Mouse (Mus musculus) hindbrain, embryonic 14.5 days (tissue): ENCODE measurements around the gene Rnaseh1. TPM values are rescaled to one million over a fixed set of nuclear protein-coding genes. Genes with fewer than 3 reads are reported as not detected.
A peak's percentile ranks its signal among the peaks of the same experiment; 100 is the strongest.

ENCODE experiments used
- ATAC-seq: fragments of 200-750 bp; cut with Nextera tagmentation; 2 replicates; pipeline ENCODE4 v1.8.0; 2017; ENCODE audit warnings: moderate number of reproducible peaks, mild to moderate bottlenecking, moderate TSS enrichment, moderate library complexity; ENCODE audit not compliant: low FRiP score
- DNase-seq: peaks from one replicate; pipeline ENCODE4 v3.0.0-alpha.2; 2015; ENCODE audit warnings: low spot score
- H3K27ac ChIP-seq: fragments of 300-500 bp; sonication (generic); 2 replicates; pipeline ENCODE4 v1.5.1; 2014; ENCODE audit warnings: mild to moderate bottlenecking, moderate library complexity
- H3K27me3 ChIP-seq: fragments of 300-500 bp; sonication (generic); 2 replicates; pipeline ENCODE4 v1.6.1; 2014; ENCODE audit warnings: mild to moderate bottlenecking, low read length, mixed read lengths; ENCODE audit not compliant: control insufficient read depth, insufficient read depth
- H3K36me3 ChIP-seq: fragments of 300-500 bp; sonication (generic); replicated peaks from 2 replicates; pipeline ENCODE4 v1.6.1; 2014; ENCODE audit not compliant: control insufficient read depth, insufficient read depth
- H3K4me1 ChIP-seq: fragments of 300-500 bp; sonication (generic); replicated peaks from 2 replicates; pipeline ENCODE4 v1.6.1; 2014; ENCODE audit warnings: antibody characterized with exemption, low read length, mixed read lengths; ENCODE audit not compliant: control insufficient read depth, insufficient read depth
- H3K4me2 ChIP-seq: fragments of 300-500 bp; sonication (generic); replicated peaks from 2 replicates; pipeline ENCODE4 v1.6.1; 2014; ENCODE audit warnings: mild to moderate bottlenecking, moderate library complexity
- H3K4me3 ChIP-seq: fragments of 300-500 bp; sonication (generic); replicated peaks from 2 replicates; pipeline ENCODE4 v1.5.1; 2014; ENCODE audit warnings: mild to moderate bottlenecking, low read length
- H3K9ac ChIP-seq: fragments of 300-500 bp; sonication (generic); 2 replicates; pipeline ENCODE4 v1.6.1; 2014
- H3K9me3 ChIP-seq: fragments of 300-500 bp; sonication (generic); 2 replicates; pipeline ENCODE4 v1.6.1; 2016; ENCODE audit warnings: low read length; ENCODE audit not compliant: control insufficient read depth
- WGBS: fragments of 180-500 bp; shearing (Covaris S2); extraction: QIAGEN DNeasy Blood & Tissue Kit; methylation state at CpG from one replicate; pipeline ENCODE4 v1.1.7; 2014; 5-methylcytosine and 5-hydroxymethylcytosine counted together
- polyA plus RNA-seq: library from polyadenylated mRNA; unstranded; fragments of >200 nt; fragmentation: Nextera tagmentation; extraction: Ambion mirVana; gene quantifications from 2 replicates; pipeline ENCODE4 v1.2.1, GENCODE M21; 2014

Rnaseh1 gene
- polyA plus RNA-seq, 1 experiment from 2014 or later = 18.8 TPM

GRCm38 (mm10) chr12:28686199-28686879 lies 36.9 kb downstream of the Rnaseh1 start:
- DNase-seq = no peak
- peak overlapping the region; percentile 64; the same call in 1 of the 2 replicates for H3K27ac ChIP-seq

DNA sequence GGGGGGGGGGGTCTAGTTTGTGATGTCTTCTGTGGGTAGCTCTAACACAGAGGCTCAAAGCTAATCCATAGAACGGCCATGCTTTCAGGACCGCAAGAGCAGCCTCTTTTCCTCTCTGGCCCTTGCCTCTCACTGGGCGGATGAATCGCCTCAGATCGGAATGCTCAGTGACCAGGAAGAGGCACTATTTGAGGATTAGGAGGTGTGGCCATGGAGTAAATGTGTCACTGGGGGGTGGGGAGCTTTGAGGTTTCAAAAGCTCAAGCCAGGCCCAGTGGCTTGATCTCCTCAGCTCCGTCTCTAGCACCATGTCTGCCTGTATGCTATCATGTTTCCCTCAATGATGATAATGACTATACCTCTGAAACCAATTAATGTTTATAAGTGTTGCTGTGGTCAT lies 39.6 kb downstream of the Rnaseh1 start:
- H3K9ac ChIP-seq = no peak overlapping the region
- ATAC-seq (no peak), DNase-seq (no peak)
- 0 out of 2 replicates have a peak, but pooled peaks cover 3% of the 10 kb centered on the region for H3K4me1 ChIP-seq
- no peaks in the 10 kb centered on the region for H3K9me3 ChIP-seq
- H3K4me3 ChIP-seq = no peak overlapping the region
- WGBS = 83% methylated on average over 6 of the region's 6 CpGs
- H3K27ac ChIP-seq = no peak overlapping the region
- no peak overlapping the region for H3K4me2 ChIP-seq
- no peaks in the 10 kb centered on the region for H3K27me3 ChIP-seq
- peaks cover 27% of the 10 kb centered on the region for H3K36me3 ChIP-seq

More at GRCm38 (mm10) chr12:28686199-28686879, 36.9 kb downstream of the Rnaseh1 start:
- H3K4me3 ChIP-seq = no peak overlapping the region
- H3K4me1 ChIP-seq = 0 out of 2 replicates have a peak, but pooled peaks cover 3% of the 10 kb centered on the region
- peak; percentile 27; the same call in 1 of the 2 replicates for ATAC-seq
- WGBS = 44% methylated on average over 8 of the region's 8 CpGs
- H3K36me3 ChIP-seq = peaks cover 22% of the 10 kb centered on the region
- no peaks in the 10 kb centered on the region for H3K27me3 ChIP-seq
- H3K9ac ChIP-seq = no peak overlapping the region
- H3K9me3 ChIP-seq = no peaks in the 10 kb centered on the region
- H3K4me2 ChIP-seq = no peak overlapping the region

- H3K4me2 ChIP-seq = no peak overlapping the region
- H3K4me1 ChIP-seq = 0 out of 2 replicates have a peak, but pooled peaks cover 2% of the 10 kb centered on the region
- no peak overlapping the region for H3K27ac ChIP-seq
- WGBS = 86% methylated on average over 7 of the region's 7 CpGs
- peaks cover 28% of the 10 kb centered on the region for H3K36me3 ChIP-seq
- H3K9ac ChIP-seq = no peak overlapping the region
- H3K4me3 ChIP-seq = no peak overlapping the region
- H3K27me3 ChIP-seq = no peaks in the 10 kb centered on the region
- H3K9me3 ChIP-seq = no peaks in the 10 kb centered on the region
- no peak for DNase-seq
- no peak for ATAC-seq
Observed at GRCm38 (mm10) chr12:28690730-28691129, 41.3 kb downstream of the Rnaseh1 start.

- DNase-seq = no peak
- Histone ChIP-seq H3K9ac (no peak overlapping the region), H3K4me2 (no peak overlapping the region), H3K4me1 (no peaks in the 10 kb centered on the region), H3K36me3 (peaks cover 28% of the 10 kb centered on the region), H3K4me3 (no peak overlapping the region), H3K27me3 (no peaks in the 10 kb centered on the region), H3K27ac (no peak overlapping the region), H3K9me3 (no peaks in the 10 kb centered on the region)
- 88% methylated on average over 3 of the region's 3 CpGs for WGBS
- ATAC-seq = no peak
Observed at GRCm38 (mm10) chr12:28693738-28694137, 44.3 kb downstream of the Rnaseh1 start.

DNA sequence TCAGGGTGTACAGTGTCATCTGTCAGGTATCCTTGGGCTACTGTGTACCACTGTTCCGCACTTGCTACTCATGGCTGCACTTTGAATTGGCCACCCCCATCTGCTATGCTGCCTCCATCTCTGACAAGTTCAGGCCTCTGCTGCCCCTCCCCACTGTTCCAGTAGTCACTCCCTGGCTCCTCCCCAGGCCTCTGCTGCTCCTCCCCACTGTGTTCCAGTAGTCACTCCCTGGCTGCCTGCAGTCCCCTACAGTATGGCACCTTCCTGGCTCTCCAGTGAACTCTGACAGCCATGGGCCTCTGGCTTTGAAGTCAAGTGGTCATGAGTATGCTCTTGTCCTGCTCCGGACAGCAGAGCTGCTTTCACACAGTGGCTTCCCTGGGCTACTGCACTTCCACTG lies 44.8 kb downstream of the Rnaseh1 start:
- Histone ChIP-seq H3K27me3 (no peaks in the 10 kb centered on the region), H3K4me1 (no peaks in the 10 kb centered on the region), H3K36me3 (peaks cover 24% of the 10 kb centered on the region), H3K27ac (no peak overlapping the region), H3K9me3 (no peaks in the 10 kb centered on the region), H3K4me3 (no peak overlapping the region), H3K9ac (no peak overlapping the region), H3K4me2 (no peak overlapping the region)
- DNase-seq = no peak
- 87% methylated on average over 2 of the region's 2 CpGs for WGBS
- no peak for ATAC-seq

GRCm38 (mm10) chr12:28694776-28695175 lies 45.4 kb downstream of the Rnaseh1 start:
- Histone ChIP-seq H3K4me1 (no peaks in the 10 kb centered on the region), H3K36me3 (peaks cover 19% of the 10 kb centered on the region), H3K9me3 (no peaks in the 10 kb centered on the region), H3K4me2 (no peak overlapping the region), H3K27ac (no peak overlapping the region), H3K27me3 (no peaks in the 10 kb centered on the region), H3K4me3 (no peak overlapping the region), H3K9ac (no peak overlapping the region)
- ATAC-seq (no peak), DNase-seq (no peak)
- 88% methylated on average over 7 of the region's 7 CpGs for WGBS

- Histone ChIP-seq H3K27me3 (no peaks in the 10 kb centered on the region), H3K4me3 (no peak overlapping the region), H3K9me3 (no peaks in the 10 kb centered on the region), H3K9ac (no peak overlapping the region), H3K36me3 (peaks cover 6% of the 10 kb centered on the region; the same call in 1 of the 2 replicates), H3K4me1 (peaks cover 12% of the 10 kb centered on the region), H3K4me2 (no peak overlapping the region), H3K27ac (no peak overlapping the region)
- WGBS = 65% methylated on average over 14 of the region's 14 CpGs
- ATAC-seq (no peak), DNase-seq (no peak)
Observed at GRCm38 (mm10) chr12:28697821-28698595, 48.6 kb downstream of the Rnaseh1 start.

- no peak for ATAC-seq
- Histone ChIP-seq H3K27me3 (no peaks in the 10 kb centered on the region), H3K27ac (peak overlapping the region; percentile 60), H3K4me1 (peaks cover 14% of the 10 kb centered on the region), H3K9me3 (no peaks in the 10 kb centered on the region), H3K4me2 (no peak overlapping the region), H3K9ac (0 out of 2 replicates have a peak overlapping the region, but pooled peaks have one; percentile 22), H3K4me3 (no peak overlapping the region), H3K36me3 (no peaks in the 10 kb centered on the region; the same call in 1 of the 2 replicates)
- WGBS = 65% methylated on average over 5 of the region's 5 CpGs
- no peak for DNase-seq
Observed at GRCm38 (mm10) chr12:28699086-28699485, 49.7 kb downstream of the Rnaseh1 start.

GRCm38 (mm10) chr12:28699656-28700055 lies 50.3 kb downstream of the Rnaseh1 start:
- H3K9me3 ChIP-seq = no peaks in the 10 kb centered on the region
- H3K36me3 ChIP-seq = no peaks in the 10 kb centered on the region; the same call in 1 of the 2 replicates
- DNase-seq = peak; percentile 94
- H3K4me1 ChIP-seq = peaks cover 16% of the 10 kb centered on the region
- H3K27me3 ChIP-seq = no peaks in the 10 kb centered on the region
- 0 out of 2 replicates have a peak overlapping the region, but pooled peaks have one; percentile 22 for H3K9ac ChIP-seq
- peak; percentile 35; the same call in 1 of the 2 replicates for ATAC-seq
- H3K4me2 ChIP-seq = no peak overlapping the region
- no peak overlapping the region for H3K4me3 ChIP-seq
- WGBS = 7% methylated on average over 6 of the region's 6 CpGs
- peak overlapping the region; percentile 87 for H3K27ac ChIP-seq
